Mouse (Mus musculus): ENCODE results near the gene Gm42420.

- no peak for TF ChIP-seq CTCF (IDR thresholded peaks at IDR 0.05; ENCODE audit: extremely low read depth, insufficient read depth, low read length)
- no peak for TF ChIP-seq POLR2A (IDR thresholded peaks at IDR 0.05; ENCODE audit: extremely low read depth, insufficient read depth, low read length)
Observed at GRCm38 (mm10) chr6:39606056-39606455, 20.5 kb downstream of the Gm42420 start.
